Mouse (Mus musculus): ENCODE measurements around the gene Col16a1.

The Col16a1 gene

GRCm38 (mm10) chr4:130084331-130084945, 36.8 kb downstream of the Col16a1 start:
- no peak for DNase-seq (ENCODE audit: low read depth, low spot score)

- no peak for DNase-seq (ENCODE audit: low read depth, low spot score)
Measured at GRCm38 (mm10) chr4:130085246-130085820, 37.7 kb downstream of the Col16a1 start.

GRCm38 (mm10) chr4:130087293-130087692, 39.7 kb downstream of the Col16a1 start:
- DNase-seq (ENCODE audit: low read depth, low spot score): peak; percentile 70

DNA sequence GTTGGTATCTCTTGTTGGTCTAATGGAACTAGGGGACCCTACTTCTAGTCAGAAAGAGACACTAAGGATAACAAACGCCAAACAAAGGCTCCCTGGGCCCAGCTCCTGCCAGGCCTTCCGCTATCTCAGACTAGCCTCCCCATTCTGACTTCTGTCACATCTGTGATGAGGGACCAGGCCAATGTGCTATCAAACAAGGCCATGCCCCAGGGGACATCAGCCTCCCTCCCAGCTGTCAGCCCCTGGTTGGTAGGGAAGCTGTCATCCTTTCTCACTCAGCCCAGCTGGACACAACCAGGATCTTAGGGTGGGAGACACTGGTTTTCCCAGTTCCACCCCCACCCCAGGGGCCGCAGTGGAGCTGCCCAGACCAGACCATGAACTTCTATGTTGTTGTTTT, 47.5 kb downstream of the Col16a1 start:
- DNase-seq (ENCODE audit: low read depth, low spot score): no peak

DNA sequence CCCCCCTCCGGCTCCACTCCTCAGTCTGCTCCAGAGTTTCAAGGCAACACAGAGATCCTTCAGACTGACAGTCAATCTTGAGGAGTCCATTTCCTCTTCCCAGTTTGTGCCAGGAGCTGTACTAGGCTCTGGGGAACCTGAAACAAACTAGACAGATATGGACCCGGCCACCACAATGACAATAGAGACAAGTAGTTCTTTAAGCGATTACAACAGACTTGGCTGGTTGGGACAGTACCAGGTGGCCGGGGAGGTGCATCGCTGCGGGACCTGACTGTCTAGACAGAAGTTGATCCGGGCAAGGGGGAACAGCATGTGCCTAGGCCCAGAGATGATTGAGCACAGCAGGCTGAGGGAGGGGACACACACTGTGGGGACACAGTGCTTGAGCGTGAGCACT, 53.5 kb downstream of the Col16a1 start:
- peak; percentile 42 for DNase-seq (ENCODE audit: low read depth, low spot score)

- DNase-seq (ENCODE audit: low read depth, low spot score): peak; percentile 99
Measured at GRCm38 (mm10) chr4:130102111-130102651, 54.5 kb downstream of the Col16a1 start, which contains the start of gene Pef1. Gene Pef1, plus strand, starts transcription at chr4:130102558.

DNA sequence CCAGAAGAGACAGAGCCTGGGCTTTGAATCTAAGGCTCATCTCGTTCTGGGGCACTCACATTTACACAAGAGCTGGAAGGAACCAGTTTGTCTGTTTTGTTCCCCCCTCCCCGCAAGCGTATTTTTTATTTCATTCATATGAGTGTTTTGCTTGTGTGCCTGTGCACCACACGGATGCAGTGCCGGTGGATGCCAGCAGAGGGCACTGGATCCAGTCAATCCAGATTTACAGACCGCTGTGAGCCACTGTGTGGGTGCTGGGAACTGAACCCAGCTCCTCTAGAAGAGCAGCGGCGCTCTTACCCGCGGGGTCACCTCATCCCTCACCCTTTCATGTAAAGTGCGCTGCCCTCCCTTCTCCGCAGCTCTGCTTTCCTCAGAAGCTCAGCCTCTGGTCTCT, 56.0 kb downstream of the Col16a1 start:
- peak; percentile 77 for DNase-seq (ENCODE audit: low read depth, low spot score)

GRCm38 (mm10) chr4:130104584-130104983, 56.9 kb downstream of the Col16a1 start:
- DNase-seq (ENCODE audit: low read depth, low spot score): no peak

GRCm38 (mm10) chr4:130107065-130107443, 59.4 kb downstream of the Col16a1 start:
- peak; percentile 96 for DNase-seq (ENCODE audit: low read depth, low spot score)

DNA sequence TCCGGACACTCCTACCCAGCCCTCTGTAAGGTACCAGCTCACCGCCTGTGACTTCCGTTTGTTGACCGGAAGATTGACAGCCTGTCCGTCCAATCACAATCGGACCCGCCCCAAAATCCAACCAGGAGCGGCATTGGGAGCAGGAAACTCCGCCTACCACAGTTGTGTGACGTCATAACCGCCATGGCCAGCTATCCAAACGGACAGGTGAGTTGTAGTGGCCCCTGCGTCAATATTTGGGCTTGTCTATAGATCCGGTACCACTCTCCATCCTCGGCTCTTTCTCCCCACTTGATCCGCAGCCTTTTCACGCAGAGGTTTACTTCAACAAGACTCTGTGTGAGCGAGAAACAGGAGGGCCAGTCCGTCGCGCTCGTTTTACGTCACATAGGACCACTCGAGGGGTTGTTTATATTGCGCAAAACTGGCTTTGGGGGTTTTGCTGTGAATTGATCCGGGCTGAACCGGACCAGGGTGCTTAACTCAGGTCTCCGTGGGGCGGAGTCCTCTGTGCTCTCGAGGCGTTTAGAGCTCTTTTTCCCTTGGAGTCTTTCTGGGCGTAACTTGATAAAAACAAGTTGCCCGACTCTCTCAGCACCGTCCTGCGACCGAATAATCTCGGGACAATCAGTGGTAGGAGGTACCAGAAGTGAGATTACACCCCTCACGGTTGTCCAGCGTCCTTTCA, 59.9 kb downstream of the Col16a1 start:
- peak; percentile 99 for DNase-seq (ENCODE audit: low read depth, low spot score)

DNA sequence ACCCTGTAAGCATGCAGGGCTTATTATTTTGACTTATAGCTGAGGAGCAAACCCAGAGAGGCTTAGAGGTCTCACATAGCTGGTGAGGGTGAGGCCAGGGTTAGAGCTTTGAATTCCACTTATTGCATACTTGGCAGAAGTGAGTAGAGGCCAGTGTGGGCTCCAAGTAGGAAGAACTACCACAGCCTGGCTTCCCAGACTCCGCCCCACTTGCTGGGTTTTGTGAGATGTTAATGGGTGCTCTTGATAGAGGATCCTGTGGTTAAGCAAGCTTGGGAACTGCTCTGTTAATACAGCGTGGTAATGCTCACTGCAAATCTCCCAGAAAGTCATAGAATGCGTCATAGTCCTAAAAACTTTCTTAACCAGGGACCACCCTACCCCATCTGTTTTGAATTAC, 61.3 kb downstream of the Col16a1 start:
- no peak for DNase-seq (ENCODE audit: low read depth, low spot score)

DNA sequence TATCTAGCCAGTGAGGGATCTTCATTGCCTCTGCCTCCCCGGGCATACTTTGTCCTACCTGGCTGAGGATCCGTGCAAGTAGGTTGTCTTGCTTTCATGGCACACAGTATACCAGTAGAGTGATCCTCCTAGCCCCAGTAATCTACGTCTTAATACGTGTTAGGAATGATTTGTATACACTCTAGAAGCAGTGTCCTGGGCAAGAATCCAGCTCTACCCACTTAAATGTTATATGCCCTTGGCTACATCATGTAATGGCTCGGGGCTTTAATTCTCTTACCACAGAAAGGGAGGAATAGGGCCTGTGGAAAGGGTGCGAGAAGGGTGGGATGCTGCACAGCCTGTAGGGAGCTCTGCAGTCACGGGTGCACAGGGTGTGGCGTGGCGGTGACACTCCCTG, 62.0 kb downstream of the Col16a1 start:
- DNase-seq (ENCODE audit: low read depth, low spot score): no peak

DNA sequence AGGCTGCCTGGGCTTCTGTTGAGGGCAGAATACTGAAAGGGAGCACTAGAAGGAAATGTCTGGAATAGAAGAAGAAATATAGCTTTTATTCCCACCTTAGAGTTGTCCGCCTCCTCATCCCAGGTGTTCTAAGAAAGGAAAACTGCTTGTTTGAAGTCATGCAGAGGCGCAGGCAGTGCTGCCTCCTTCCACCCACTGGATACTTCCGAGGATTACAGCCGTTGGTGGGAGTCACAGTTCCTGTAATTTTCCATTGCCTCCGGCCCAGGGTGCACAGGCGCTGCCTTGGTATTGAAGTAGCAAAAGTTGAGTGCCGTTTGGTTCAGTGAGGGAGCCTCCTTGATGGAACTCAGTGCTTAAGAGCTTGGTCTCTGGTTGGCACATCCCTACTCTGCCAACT, 62.5 kb downstream of the Col16a1 start:
- DNase-seq (ENCODE audit: low read depth, low spot score): peak; percentile 36

GRCm38 (mm10) chr4:130112299-130112698, 64.7 kb downstream of the Col16a1 start:
- no peak for DNase-seq (ENCODE audit: low read depth, low spot score)

DNA sequence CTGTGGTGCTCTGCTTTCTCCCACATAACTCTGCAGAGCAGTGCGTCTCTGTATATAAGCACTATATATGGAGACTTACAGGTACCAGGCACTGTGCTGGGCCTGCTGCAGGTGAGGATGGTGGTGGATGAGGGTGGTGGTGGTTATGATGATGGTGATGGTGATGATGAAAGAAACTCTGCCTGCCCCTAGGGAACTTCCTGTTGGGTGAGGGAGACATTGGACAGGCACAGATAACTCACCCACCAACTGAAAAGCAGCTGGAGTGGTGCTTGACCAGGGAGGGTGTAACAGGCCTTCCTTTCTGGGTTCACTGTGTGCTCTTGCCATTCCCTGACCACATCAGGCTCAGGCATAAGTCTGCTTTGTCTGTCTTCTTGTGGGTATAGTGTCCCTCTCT, 65.1 kb downstream of the Col16a1 start:
- no peak for DNase-seq (ENCODE audit: low read depth, low spot score)

- DNase-seq (ENCODE audit: low read depth, low spot score): no peak
Measured at GRCm38 (mm10) chr4:130120752-130121151, 73.1 kb downstream of the Col16a1 start.

- no peak for DNase-seq (ENCODE audit: low read depth, low spot score)
Measured at GRCm38 (mm10) chr4:130121560-130121959, 73.9 kb downstream of the Col16a1 start.

GRCm38 (mm10) chr4:130123020-130123419, 75.4 kb downstream of the Col16a1 start:
- DNase-seq (ENCODE audit: low read depth, low spot score): no peak

DNA sequence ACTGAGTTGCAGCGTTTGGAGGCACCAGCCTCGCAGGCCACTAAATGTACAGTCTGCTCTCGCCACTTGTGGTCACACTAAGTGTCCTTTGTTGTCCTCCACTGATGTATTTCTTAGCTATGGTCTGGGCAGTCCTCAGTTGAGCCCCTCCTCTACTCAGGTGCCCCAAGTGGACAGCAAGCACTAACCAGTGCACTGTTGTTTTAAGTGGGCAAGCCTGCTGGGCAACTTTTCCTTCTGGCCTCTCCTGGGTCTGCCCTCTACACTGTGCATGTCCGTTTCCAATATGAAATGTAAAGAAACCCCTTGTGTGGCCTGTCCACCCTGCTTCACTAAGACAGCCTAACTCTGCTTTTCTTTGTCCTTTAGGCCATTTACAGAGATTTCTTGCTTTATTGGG, 76.5 kb downstream of the Col16a1 start:
- DNase-seq (ENCODE audit: low read depth, low spot score): no peak

DNA sequence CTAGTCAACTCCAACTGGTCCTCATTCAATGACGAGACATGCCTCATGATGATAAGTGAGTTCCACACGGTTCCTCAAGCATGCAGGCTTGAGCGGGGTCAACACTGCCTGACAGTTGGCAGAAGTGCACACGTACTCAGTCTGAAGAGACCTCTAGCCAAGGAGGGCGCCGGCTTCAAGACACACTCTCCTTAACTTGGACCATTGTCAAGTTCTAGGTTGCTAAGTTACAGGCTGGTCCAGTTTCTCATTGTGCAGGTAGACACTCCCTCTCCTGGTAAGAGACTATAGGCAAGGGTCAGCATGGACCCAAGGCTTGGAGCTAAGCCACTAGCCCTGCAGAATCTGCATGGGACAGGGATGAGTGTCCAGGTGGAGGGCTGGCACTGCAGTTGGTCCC, 77.5 kb downstream of the Col16a1 start:
- no peak for DNase-seq (ENCODE audit: low read depth, low spot score)

GRCm38 (mm10) chr4:130125935-130126334, 78.3 kb downstream of the Col16a1 start:
- DNase-seq (ENCODE audit: low read depth, low spot score): no peak

DNA sequence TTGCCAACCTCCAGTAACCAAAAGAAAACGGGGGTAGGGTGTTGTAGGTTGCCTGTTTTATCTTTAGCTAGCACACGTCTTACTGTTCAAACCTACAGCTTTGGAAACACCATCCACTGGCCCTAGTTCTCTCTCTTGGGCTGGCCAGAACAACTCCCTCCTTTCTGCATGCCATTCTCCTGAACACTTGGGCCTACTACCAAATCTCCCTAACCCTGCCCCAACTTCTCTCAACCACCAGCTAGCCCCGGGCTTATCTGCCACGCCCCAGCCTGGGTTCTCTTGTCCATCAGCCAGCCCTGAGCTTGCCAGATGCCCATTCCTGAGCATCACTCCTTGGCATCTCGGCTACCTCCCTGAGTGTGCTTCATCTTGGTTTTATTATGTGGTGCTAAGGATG, 81.3 kb downstream of the Col16a1 start:
- DNase-seq (ENCODE audit: low read depth, low spot score): no peak

DNA sequence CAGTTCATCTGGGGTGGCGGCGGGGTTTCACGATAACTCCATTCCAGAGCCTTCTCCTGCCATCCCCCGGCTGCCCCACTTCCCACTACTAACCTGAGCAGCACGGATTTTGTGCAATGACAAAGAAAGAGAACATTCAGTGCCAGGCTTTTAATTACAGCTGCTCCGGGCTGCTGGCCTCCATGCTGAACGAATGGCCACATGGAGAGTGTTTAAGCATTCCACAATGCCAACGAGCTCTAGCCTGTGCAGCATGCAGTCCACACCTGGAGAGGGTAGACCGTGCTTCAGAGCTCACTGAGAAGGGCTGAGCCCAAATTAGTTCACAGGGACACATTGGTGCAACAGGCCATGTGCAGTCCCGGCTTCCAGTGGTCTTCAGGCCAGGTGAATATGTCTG, 82.4 kb downstream of the Col16a1 start:
- no peak for DNase-seq (ENCODE audit: low read depth, low spot score)

Data from R1 (cell line).